In genomic region chr17:84511682-84512515, GRCm38 (mm10) we compare ENCODE assay signal across 8 mouse cellular contexts. TPM values are rescaled to one million over a fixed set of nuclear protein-coding genes. Genes with fewer than 3 reads are reported as not detected.
DNase-seq lines count a peak whose midpoint lies in the region; ATAC-seq and TF ChIP-seq lines count a peak whose summit lies in the region.

Gene Plekhh2 (plus strand): TSS chr17:84511895.

- peak; percentile 92 for ATAC-seq in hindbrain, embryonic 16.5 days

- no peaks in the 10 kb centered on the region for H3K27me3 ChIP-seq in hindbrain, embryonic 16.5 days (replicated peaks; ENCODE audit: control insufficient read depth, insufficient read depth, low read length)

- TF ChIP-seq CTCF in left cerebral cortex, adult 2 months (IDR thresholded peaks at IDR 0.05) = peak; percentile 26

- intact Hi-C loops in left cerebral cortex, adult 2 months (cut with DNase I) = loop anchor here (5.0 kb wide), 2 partner anchors 70 to 135 kb away; no protein-coding TSS in a partner anchor

- H3K9ac ChIP-seq in hindbrain, embryonic 16.5 days (ENCODE audit: low read depth, low read length) = peak within 1 kb of the TSS; percentile 83

- H3K4me1 ChIP-seq in hindbrain, embryonic 16.5 days (ENCODE audit: control insufficient read depth, insufficient read depth, low read depth, low read length) = peaks cover 16% of the 10 kb centered on the region

- H3K4me3 ChIP-seq in hindbrain, embryonic 16.5 days (ENCODE audit: low read length) = peak within 1 kb of the TSS; percentile 89
- peak within 1 kb of the TSS; percentile 87 for H3K4me3 ChIP-seq in left cerebral cortex, adult 2 months

- under 1% methylated on average over 74 of the region's 79 CpGs for WGBS in hindbrain, embryonic 16.5 days

- H3K4me2 ChIP-seq in hindbrain, embryonic 16.5 days (ENCODE audit: low read length) = peak within 1 kb of the TSS; percentile 98

- H3K27ac ChIP-seq in hindbrain, embryonic 16.5 days (ENCODE audit: low read depth, low read length) = peak within 1 kb of the TSS; percentile 44; the same call in 1 of the 2 replicates
- peak within 1 kb of the TSS; percentile 76 for H3K27ac ChIP-seq in left cerebral cortex, adult 2 months

- peak; percentile 80 to 91 for DNase-seq in adrenal gland, adult (ENCODE audit: inconsistent age in 2 of 2, low spot score in 1 of 2)
- peak; percentile 68 to 84 for DNase-seq in cerebellum, postnatal 4 days (ENCODE audit: low spot score in 2 of 2)
- DNase-seq in gastrocnemius, adult 8-10 months (ENCODE audit: low spot score in 2 of 2) = peak; percentile 57 to 63
- DNase-seq in left cerebral cortex, adult 2 months (ENCODE audit: extremely low spot score in 1 of 2, low spot score in 2 of 2) = peak; percentile 82 to 88
- peak; percentile 88 for DNase-seq in lung, postnatal 36 days
- DNase-seq in right cerebral cortex, adult 18-20 months = peak; percentile 87
- DNase-seq in c-Kit-positive CD71-positive TER-119-positive erythroid progenitor cells, embryonic 14.5 days (ENCODE audit: low spot score) = no peak

- H3K36me3 ChIP-seq in hindbrain, embryonic 16.5 days (ENCODE audit: control insufficient read depth, insufficient read depth, low read length) = no peaks in the 10 kb centered on the region

- no peaks in the 10 kb centered on the region for H3K9me3 ChIP-seq in hindbrain, embryonic 16.5 days (ENCODE audit: control insufficient read depth, low read length)

RNA-seq across cellular contexts. Expression of gene Plekhh2, which starts in this region (rescaled TPM):
- total RNA-seq in gastrocnemius, adult 8-10 months (2022) = 1 to 10 TPM in 1 of 4 experiments, under 1 TPM in 3; 0.73 to 1.3 (median 0.96) TPM
- 1.2 and 2.1 TPM in 2 replicates for polyA plus RNA-seq in hindbrain, embryonic 16.5 days (2015; fragmentation: Nextera tagmentation; extraction: Ambion mirVana)
- total RNA-seq in left cerebral cortex, adult 2 months (2021) = 1 to 10 TPM; 7.3 to 7.9 TPM
